Mouse (Mus musculus) ZHBTc4 (cell line): ENCODE data around the gene Cc2d1a.

Experiments
- DNase-seq: peaks from one replicate; pipeline ENCODE4 v3.0.0-alpha.2; 2011; ENCODE audit warnings: low read depth, low spot score

Cc2d1a gene

GRCm38 (mm10) chr8:84104697-84105609 is 42.8 kb downstream of the Cc2d1a start, which contains the start of gene Dcaf15:
Dcaf15 (minus strand) TSS chr8:84104768.
- DNase-seq, result peak; percentile 99

- peak; percentile 93 for DNase-seq
Measured at GRCm38 (mm10) chr8:84104221-84104620, 43.5 kb downstream of the Cc2d1a start.

GRCm38 (mm10) chr8:84103601-84104000 is 44.1 kb downstream of the Cc2d1a start:
- DNase-seq, result no peak

GRCm38 (mm10) chr8:84101476-84102270 is 46.1 kb downstream of the Cc2d1a start:
- DNase-seq, result no peak

DNA sequence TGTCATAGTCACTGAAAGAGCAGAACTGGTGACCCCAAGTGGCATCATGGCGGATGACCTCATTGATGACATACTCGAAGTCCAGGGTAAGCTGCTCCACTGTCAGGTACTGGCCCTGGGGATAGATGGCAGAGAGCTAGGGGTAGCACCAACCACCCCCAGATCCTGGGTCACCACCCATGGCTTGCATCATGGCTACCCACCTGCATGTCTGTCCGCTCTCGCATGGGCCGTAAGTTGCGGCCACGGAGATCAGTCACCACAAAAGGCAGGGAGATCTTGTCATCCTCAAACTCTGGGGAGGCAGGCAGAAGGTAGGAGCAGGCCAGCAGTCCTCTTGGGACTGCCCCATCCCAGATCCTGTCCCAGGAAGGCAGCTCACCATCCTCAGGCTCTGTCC is 49.4 kb downstream of the Cc2d1a start:
- no peak for DNase-seq

DNA sequence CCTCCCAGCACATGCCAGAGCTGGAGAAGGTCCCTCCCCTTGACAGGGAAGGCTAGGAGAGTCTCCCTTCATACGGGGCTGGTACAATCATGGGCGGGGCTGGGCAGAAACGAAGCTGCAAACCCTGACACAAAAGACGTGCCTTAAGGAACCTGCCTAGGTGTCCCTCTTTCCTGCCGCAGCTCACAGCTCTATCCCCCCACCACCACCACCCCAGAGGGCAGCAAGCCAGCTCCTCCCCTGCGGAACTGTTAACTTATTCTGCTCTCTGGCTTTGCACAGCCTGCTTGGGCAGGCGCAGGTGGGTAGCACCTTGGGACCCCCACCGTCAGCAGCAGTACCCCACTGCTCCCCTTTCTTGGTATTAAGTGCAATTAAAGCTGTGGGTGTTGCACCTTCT is 51.7 kb downstream of the Cc2d1a start:
- DNase-seq, result peak; percentile 30

- DNase-seq, result no peak
Measured at GRCm38 (mm10) chr8:84090585-84090984, 57.2 kb downstream of the Cc2d1a start.

GRCm38 (mm10) chr8:84089277-84089676 is 58.5 kb downstream of the Cc2d1a start:
- no peak for DNase-seq

GRCm38 (mm10) chr8:84087821-84088220 is 59.9 kb downstream of the Cc2d1a start:
- no peak for DNase-seq

DNA sequence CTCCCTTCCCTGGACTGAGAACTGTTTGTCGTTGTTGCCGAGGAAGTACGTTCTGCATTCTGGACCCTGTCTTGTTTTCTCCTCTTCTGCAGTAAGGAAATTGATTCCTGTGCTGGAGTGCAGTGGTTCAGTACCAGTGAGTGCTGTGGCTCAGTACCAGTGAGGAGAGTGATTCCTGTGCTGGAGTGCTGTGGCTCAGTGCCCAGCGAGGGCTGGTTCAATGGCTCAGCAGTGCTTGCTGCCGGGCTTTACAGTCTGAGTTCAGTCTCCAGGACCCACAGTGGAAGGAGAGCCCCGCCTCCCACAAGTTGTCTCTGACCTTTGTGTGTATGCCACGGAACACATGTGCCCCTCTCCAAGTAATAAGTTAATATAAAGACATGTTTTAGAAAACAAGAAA is 60.6 kb downstream of the Cc2d1a start:
- DNase-seq, result no peak

GRCm38 (mm10) chr8:84084341-84085115 is 63.2 kb downstream of the Cc2d1a start:
- DNase-seq, result peak; percentile 65

GRCm38 (mm10) chr8:84083829-84084241 is 63.9 kb downstream of the Cc2d1a start:
- DNase-seq, result peak; percentile 72
